Mouse (Mus musculus): ENCODE results near the gene Commd6. TPM values are rescaled to one million over a fixed set of nuclear protein-coding genes. Genes with fewer than 3 reads are reported as not detected.
A peak's percentile ranks its signal among the peaks of the same experiment; 100 is the strongest.

Gene Commd6
- polyA plus RNA-seq, 1 experiment: 2.4 TPM

DNA sequence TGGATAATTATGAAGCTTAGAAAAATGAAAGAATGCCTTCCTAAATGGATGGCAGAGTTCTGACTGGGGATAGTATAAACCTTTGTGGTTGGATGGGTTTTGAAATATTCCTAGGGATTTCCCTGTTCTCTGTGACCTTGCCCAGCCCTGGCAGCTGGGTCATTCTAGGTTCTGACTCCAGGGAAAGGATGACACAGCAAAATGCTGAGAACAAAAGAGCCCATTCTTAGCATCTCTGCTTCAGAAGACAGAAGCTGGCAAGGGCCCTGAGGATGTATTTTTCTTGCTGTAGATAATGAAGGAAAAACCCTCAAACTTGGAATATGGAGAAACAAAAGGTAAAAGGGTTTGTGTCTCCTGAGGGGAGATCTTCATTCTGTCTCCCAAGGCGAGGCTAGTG is 27.3 kb downstream of the Commd6 start:
- no peaks in the 10 kb centered on the region for H3K9me3 ChIP-seq
- TF ChIP-seq FLI1 (IDR thresholded peaks at IDR 0.05; ENCODE audit: low read length) (no peak), GATA1 (IDR thresholded peaks at IDR 0.05; ENCODE audit: borderline replicate concordance, low read length) (no peak)
- H3K27me3 ChIP-seq (replicated peaks): no peaks in the 10 kb centered on the region
- H3K36me3 ChIP-seq (replicated peaks; ENCODE audit: low read length): no peaks in the 10 kb centered on the region
- H3K4me1 ChIP-seq: peaks cover 29% of the 10 kb centered on the region
- no peak overlapping the region for H3K4me3 ChIP-seq (replicated peaks)

- Histone ChIP-seq H3K4me1 (peaks cover 41% of the 10 kb centered on the region), H3K27me3 (replicated peaks) (peaks cover 5% of the 10 kb centered on the region), H3K9me3 (no peaks in the 10 kb centered on the region), H3K4me3 (replicated peaks) (no peak overlapping the region), H3K36me3 (replicated peaks; ENCODE audit: low read length) (no peaks in the 10 kb centered on the region)
- TF ChIP-seq FLI1 (IDR thresholded peaks at IDR 0.05; ENCODE audit: low read length) (no peak), GATA1 (IDR thresholded peaks at IDR 0.05; ENCODE audit: borderline replicate concordance, low read length) (no peak)
These were observed 29.8 kb downstream of the Commd6 start for GRCm38 (mm10) chr14:101610701-101611100.

GRCm38 (mm10) chr14:101608519-101609368 is 31.7 kb downstream of the Commd6 start, which contains the start of gene Tbc1d4:
TSS of gene Tbc1d4 (minus strand) at chr14:101609191.
- Histone ChIP-seq H3K9me3 (no peaks in the 10 kb centered on the region), H3K36me3 (replicated peaks; ENCODE audit: low read length) (no peaks in the 10 kb centered on the region), H3K27me3 (replicated peaks) (peaks cover 5% of the 10 kb centered on the region), H3K4me3 (replicated peaks) (peak within 1 kb of the TSS; percentile 99), H3K4me1 (peaks cover 47% of the 10 kb centered on the region)
- no peak for TF ChIP-seq FLI1 (IDR thresholded peaks at IDR 0.05; ENCODE audit: low read length)
- TF ChIP-seq GATA1 (IDR thresholded peaks at IDR 0.05; ENCODE audit: borderline replicate concordance, low read length): no peak

- Histone ChIP-seq H3K27me3 (replicated peaks) (peaks cover 5% of the 10 kb centered on the region), H3K4me3 (replicated peaks) (peak overlapping the region; percentile 99), H3K36me3 (replicated peaks; ENCODE audit: low read length) (no peaks in the 10 kb centered on the region), H3K9me3 (no peaks in the 10 kb centered on the region), H3K4me1 (peaks cover 45% of the 10 kb centered on the region)
- TF ChIP-seq FLI1 (IDR thresholded peaks at IDR 0.05; ENCODE audit: low read length) (no peak), GATA1 (IDR thresholded peaks at IDR 0.05; ENCODE audit: borderline replicate concordance, low read length) (no peak)
These were observed 32.6 kb downstream of the Commd6 start for GRCm38 (mm10) chr14:101607631-101608518.

DNA sequence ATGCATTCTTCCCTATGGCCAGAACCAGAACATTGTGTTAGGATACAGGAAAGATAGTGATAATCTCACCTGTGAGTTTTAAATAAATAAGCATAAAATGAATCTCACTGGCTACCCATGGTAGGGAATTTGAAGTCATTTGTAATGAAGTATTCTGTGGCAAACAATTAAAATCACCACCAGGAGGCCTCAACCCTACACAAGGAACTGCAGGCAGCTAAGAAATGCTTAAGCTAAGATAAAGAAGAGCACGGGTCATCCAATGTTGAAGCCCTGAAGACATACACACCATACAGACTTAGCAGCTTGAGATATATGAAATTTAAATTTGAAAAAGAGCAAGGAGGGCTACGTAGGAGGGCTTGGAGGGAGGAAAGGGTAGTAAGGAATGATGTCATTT is 34.6 kb downstream of the Commd6 start:
- Histone ChIP-seq H3K4me1 (peaks cover 47% of the 10 kb centered on the region), H3K36me3 (replicated peaks; ENCODE audit: low read length) (no peaks in the 10 kb centered on the region), H3K9me3 (no peaks in the 10 kb centered on the region), H3K4me3 (replicated peaks) (no peak overlapping the region), H3K27me3 (replicated peaks) (peaks cover 5% of the 10 kb centered on the region)
- TF ChIP-seq FLI1 (IDR thresholded peaks at IDR 0.05; ENCODE audit: low read length) (no peak), GATA1 (IDR thresholded peaks at IDR 0.05; ENCODE audit: borderline replicate concordance, low read length) (no peak)

- no peak for TF ChIP-seq FLI1 (IDR thresholded peaks at IDR 0.05; ENCODE audit: low read length)
- no peak for TF ChIP-seq GATA1 (IDR thresholded peaks at IDR 0.05; ENCODE audit: borderline replicate concordance, low read length)
- H3K4me1 ChIP-seq: peaks cover 33% of the 10 kb centered on the region
- no peak overlapping the region for H3K4me3 ChIP-seq (replicated peaks)
- H3K36me3 ChIP-seq (replicated peaks; ENCODE audit: low read length): peaks cover 11% of the 10 kb centered on the region
- H3K9me3 ChIP-seq: no peaks in the 10 kb centered on the region
- H3K27me3 ChIP-seq (replicated peaks): peaks cover 4% of the 10 kb centered on the region
These were observed 37.6 kb downstream of the Commd6 start for GRCm38 (mm10) chr14:101602851-101603250.

DNA sequence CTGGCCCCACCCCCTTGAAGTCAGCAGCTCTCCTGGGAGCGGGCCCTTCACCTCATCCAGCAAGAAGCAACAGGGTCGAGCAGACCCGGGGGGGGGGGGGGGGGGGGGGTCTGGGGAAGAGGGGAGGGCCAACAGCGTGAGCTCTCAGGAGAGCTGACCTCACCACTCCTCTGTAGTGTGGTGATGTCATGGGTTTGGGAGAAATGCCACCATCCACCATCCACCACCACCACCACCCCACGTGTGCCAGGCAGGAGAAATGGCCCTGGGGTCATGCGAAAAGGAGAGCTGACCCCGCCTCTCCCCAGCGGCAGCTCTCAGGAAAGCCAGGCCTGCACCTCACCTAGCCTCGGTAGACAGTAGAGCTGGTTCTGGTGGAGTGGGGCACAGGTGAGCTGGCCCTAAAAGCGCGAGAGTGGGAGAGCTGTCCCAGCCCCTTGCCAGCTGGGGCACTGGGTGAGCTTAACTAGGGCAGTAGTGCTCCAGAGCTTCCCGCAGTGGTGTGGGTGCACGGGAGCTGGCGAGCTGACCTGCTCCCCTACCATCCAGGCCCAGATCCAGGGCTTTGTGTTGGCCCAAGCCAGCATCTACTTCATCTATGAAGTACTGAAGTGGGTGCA is 43.3 kb downstream of the Commd6 start:
- no peaks in the 10 kb centered on the region for H3K27me3 ChIP-seq (replicated peaks)

GRCm38 (mm10) chr14:101596691-101597090 is 43.8 kb downstream of the Commd6 start:
- TF ChIP-seq GATA1 (IDR thresholded peaks at IDR 0.05; ENCODE audit: borderline replicate concordance, low read length) (no peak), FLI1 (IDR thresholded peaks at IDR 0.05; ENCODE audit: low read length) (no peak)
- no peaks in the 10 kb centered on the region for H3K4me1 ChIP-seq
- no peaks in the 10 kb centered on the region for H3K27me3 ChIP-seq (replicated peaks)
- peaks cover 28% of the 10 kb centered on the region for H3K36me3 ChIP-seq (replicated peaks; ENCODE audit: low read length)
- no peaks in the 10 kb centered on the region for H3K9me3 ChIP-seq
- H3K4me3 ChIP-seq (replicated peaks): no peak overlapping the region

More for the DNA sequence above, 43.3 kb downstream of the Commd6 start:
- no peak for TF ChIP-seq FLI1 (IDR thresholded peaks at IDR 0.05; ENCODE audit: low read length)
- no peak for TF ChIP-seq GATA1 (IDR thresholded peaks at IDR 0.05; ENCODE audit: borderline replicate concordance, low read length)
- peaks cover 28% of the 10 kb centered on the region for H3K36me3 ChIP-seq (replicated peaks; ENCODE audit: low read length)
- no peaks in the 10 kb centered on the region for H3K9me3 ChIP-seq
- H3K4me1 ChIP-seq: no peaks in the 10 kb centered on the region
- H3K4me3 ChIP-seq (replicated peaks): no peak overlapping the region

GRCm38 (mm10) chr14:101595301-101596080 is 45.0 kb downstream of the Commd6 start:
- no peaks in the 10 kb centered on the region for H3K4me1 ChIP-seq
- H3K4me3 ChIP-seq (replicated peaks): no peak overlapping the region
- H3K27me3 ChIP-seq (replicated peaks): no peaks in the 10 kb centered on the region
- TF ChIP-seq FLI1 (IDR thresholded peaks at IDR 0.05; ENCODE audit: low read length) (no peak), GATA1 (IDR thresholded peaks at IDR 0.05; ENCODE audit: borderline replicate concordance, low read length) (no peak)
- no peaks in the 10 kb centered on the region for H3K9me3 ChIP-seq
- peaks cover 32% of the 10 kb centered on the region for H3K36me3 ChIP-seq (replicated peaks; ENCODE audit: low read length)
